Mouse (Mus musculus): Measurements from ENCODE around the gene Fsd1.
A peak's percentile ranks its signal among the peaks of the same experiment; 100 is the strongest.

DNA sequence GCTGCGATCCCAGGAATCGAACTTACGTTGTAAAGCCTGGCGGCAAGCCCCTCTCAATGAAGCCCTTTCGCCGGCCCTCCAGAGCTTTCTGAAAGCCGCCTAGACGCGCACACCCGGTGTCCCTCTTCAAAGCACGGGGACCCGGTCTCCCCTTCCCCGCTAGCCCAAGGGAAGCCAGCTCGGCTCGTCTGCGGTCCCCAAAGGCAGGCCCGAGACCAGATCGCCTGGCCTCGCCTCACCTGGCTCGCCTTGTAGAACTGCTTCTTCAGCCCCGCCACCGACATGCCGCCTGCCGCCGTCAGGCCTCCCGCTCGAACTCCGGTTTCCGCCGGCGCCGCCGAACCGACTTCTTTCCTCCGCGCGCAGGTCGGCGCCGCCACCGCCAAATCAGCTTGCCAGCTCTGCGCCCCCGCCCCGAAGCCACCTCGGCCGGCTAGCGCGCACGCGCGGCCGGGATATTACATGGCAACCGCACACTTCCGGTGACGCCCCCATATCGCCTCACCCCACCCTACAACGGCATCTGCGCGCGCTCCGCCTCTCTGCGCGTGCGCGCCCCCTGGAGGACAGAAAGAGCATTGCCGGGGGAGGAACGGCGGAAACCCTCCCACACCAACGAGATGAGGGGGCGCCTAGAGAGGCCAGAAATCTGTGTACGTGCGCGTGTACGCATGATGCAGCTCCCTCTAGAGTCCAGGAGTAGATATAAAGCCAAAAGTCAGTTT lies 50.0 kb downstream of the Fsd1 start, which contains the start of gene Sh3gl1:
- TF ChIP-seq CTCF (IDR thresholded peaks at IDR 0.05) (peak; percentile 100), EP300 (IDR thresholded peaks at IDR 0.05) (peak; percentile 48; the same call in 1 of the 2 replicates)

Measured in lung, postnatal 0 days (tissue).